Mouse (Mus musculus): ENCODE measurements around the gene Aldh1l1.

DNA sequence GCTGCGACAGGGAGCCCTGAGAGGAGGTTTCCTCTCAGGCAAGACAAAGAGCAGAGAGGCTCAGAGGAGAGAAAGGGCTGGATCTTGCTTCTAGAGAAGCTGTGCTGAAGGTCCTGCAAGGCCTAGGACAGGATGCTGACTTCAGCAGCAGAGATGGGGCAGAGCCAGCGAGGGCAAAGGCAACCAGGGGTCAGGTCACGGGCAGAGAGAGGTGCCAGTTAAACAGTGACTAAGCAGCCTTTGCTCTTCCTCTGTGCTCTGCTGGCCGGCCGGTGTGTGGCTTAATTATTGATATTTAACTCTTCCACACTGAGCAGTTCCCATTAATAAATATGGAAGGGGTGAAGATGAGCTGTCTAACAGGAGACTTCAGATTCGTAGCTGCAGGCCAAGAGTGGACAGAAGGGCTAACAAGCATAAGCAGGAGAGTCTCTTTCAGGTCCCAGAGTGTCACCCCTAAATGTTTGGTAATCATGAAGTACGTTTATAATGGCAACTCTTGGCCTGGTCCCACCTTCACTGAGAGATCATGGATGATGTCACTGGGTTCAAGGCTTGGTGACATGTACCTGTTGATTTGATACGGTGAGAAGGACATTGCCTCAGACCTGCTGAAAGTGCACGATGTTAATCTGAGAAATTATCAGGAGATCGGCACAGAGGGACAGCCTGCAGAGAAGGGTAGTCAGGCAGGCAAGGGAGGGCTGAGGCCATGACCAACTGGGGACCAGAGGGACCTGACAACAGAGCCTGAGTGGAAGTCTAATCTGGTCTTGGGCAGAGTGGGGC, 5.9 kb downstream of the Aldh1l1 start:
- TF ChIP-seq GATA1 (IDR thresholded peaks at IDR 0.05; ENCODE audit: low read length): no peak
- no peak for TF ChIP-seq TAL1 (IDR thresholded peaks at IDR 0.05; ENCODE audit: low read length)
